Mouse (Mus musculus) mature B cell (primary cell): ENCODE measurements around the gene Cfap54.

Experiments used
- in situ Hi-C: fragments of 300-500 bp; cut with MboI; formaldehyde crosslinking; loops from 2 replicates; pipeline ENCODE4 v1.14.3; 2019

The Cfap54 gene

DNA sequence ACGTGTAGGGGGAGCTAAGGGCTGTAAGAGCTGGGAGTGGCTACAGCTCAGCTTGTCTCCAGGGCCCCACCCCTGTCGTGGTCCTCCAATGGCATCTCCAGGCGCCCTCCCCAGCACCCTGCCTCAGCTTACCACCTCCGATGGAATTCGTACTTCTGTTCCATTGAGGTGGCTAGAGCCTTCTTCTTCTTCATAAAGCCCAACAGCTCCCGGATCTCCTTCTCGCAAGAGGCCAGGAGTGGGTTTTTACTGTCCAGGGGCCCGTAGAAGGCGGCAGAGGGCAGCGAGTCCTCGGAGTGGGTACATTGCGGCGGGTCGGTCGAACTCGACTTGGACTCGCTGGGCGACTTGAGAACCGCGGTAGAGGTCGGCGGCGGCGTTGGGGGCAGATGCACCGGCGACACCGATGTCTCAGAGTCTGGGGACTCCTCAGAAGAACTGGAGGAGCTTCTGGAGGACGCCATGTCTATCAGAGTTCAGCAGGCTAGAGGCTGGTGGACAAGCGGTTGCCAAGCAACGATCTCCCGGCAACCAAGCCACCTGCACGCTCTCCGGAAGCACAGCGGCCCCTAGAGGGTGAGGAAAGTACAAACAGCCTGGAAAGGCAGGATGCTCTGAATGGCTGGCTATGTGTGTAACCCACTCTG lies at the start of gene Cfap54:
TSS of gene Cfap54 (minus strand) at position 486 of the 647 bp plus-strand sequence.
- in situ Hi-C loops: no loop called here

DNA sequence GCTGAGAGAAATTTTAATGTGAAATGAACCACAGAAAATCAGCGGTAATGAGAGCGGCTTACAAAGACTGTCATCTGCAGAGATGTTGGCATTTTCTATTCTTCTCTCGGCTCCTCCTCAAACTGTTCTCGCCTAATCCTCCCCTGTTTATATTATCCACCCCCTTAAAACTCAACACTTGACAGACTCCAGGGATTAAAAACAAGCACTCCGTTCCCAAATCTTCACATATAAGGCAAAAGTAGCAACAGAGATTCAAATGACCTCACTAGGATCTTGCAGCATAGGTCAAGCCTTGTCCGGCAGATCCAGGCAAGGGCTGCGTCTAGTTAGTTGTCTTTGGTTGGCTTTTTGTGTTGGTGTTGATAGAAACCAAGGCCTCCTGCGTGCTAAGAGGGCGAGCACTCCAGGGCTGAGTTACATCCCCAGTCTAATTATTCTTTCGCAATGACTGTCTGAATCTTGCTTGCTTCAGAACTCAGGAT lies 49.1 kb upstream of the Cfap54 start:
- in situ Hi-C loops: no loop called here

GRCm38 (mm10) chr10:93129904-93130455 lies 48.6 kb upstream of the Cfap54 start:
- in situ Hi-C loops: no loop called here

DNA sequence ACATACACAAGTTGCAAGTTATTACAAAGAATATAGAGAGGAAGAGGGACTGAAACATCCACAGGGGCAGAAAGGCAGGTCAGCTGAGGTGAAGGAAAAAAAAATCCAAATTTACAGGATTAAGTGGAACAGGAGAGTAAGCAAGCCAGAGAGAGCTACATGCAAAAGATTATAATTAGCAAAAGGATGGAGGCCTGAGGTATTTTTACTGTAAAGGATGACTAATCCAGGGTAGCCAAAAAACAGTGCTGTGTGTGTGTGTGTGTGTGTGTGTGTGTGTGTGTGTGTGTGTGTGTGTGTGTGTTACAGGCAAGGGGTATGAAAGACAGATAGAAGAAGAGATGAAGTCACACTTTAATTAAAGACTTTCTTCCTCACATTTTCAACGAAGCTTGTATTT lies 47.9 kb upstream of the Cfap54 start:
- in situ Hi-C loops: no loop called here

GRCm38 (mm10) chr10:93128566-93128965 lies 47.1 kb upstream of the Cfap54 start:
- in situ Hi-C loops: no loop called here

DNA sequence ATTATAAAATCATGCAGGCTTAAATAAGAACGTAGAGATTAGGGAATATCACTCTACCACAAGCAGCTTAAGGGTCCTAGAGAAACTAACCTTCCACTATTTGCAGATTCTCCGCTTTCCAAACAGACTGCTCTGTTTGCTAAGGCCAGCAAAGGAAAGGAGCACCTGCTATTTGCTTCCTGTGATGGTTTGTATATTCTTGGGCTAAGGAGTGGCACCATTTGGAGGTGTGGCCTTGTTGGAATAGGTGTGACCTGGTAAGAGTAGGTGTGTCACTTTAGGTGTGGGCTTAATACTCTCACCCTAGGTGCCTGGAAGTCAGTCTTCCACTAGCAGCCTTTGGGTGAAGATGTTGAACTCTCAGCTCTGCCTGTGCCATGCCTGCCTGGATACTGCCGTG lies 44.6 kb upstream of the Cfap54 start:
- in situ Hi-C loops: no loop called here

DNA sequence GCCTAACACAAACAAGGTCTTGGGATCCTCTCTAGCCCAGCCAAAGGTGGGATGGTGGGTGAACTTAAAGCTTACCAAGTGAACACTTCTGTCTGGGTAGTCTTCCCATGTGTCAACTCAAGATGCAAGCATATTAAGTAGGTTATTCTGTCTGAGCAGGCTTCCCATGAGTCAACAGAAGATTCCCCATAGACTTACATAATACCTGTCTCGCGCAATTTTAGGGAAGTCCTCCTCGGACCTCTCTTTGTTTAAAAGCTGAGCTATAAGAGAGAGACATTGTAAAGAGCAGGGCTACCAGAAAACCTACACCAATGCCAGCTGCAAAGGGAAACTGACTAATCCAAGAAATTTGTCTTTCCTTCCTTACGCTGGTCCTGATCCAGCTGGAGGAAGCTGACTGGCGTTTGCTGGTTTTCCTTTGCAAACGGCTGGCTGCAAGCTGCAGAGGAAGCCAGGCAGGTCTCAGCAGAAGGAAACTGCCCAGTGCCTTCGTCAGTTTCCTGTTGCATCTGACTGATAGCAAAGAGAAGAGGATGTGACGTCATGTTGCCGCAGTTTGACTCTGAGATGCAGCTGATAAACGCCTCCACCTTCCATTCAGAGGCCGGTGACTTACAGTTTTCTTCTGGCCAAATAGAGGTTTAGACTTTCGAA lies 42.7 kb upstream of the Cfap54 start:
- in situ Hi-C loops: no loop called here

GRCm38 (mm10) chr10:93123310-93123709 lies 41.9 kb upstream of the Cfap54 start:
- in situ Hi-C loops: no loop called here

- in situ Hi-C loops: no loop called here
Measured at GRCm38 (mm10) chr10:93122399-93123184, 41.2 kb upstream of the Cfap54 start.

DNA sequence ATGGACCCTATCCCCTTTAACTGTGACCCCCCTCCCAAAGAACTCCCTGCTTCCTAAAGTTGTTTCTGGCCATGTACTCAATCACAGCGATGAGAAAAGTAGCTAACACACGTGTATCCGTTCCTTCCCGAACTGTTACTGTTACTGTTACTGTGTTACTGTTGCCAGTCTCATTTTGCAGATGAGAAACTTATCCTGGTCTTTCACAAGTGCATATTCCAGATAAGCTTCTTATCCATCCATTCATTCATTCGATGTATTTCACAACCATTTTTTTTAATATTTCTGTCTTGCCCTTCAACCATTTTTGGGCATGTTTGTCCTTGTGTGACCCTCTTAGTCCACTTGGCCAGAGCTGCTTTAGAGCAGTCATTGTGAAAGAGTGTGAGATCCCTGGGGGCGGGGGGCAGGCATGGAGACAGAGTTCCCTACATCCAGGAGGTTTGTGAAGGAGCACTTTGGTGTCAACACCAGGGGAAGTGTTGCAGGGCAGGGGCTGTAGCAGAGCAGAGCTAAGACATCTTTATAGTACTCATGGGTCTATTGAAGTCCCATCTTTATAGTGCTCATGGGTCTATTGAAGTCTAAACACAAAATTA lies 39.9 kb upstream of the Cfap54 start:
- in situ Hi-C loops: no loop called here

GRCm38 (mm10) chr10:93119809-93120208 lies 38.4 kb upstream of the Cfap54 start:
- in situ Hi-C loops: no loop called here

- in situ Hi-C loops: no loop called here
Measured at GRCm38 (mm10) chr10:93116636-93117035, 35.2 kb upstream of the Cfap54 start.

GRCm38 (mm10) chr10:93115743-93116142 lies 34.3 kb upstream of the Cfap54 start:
- in situ Hi-C loops: no loop called here

- in situ Hi-C loops: no loop called here
Measured at GRCm38 (mm10) chr10:93114782-93115181, 33.4 kb upstream of the Cfap54 start.

- in situ Hi-C loops: no loop called here
Measured at GRCm38 (mm10) chr10:93113968-93114367, 32.5 kb upstream of the Cfap54 start.

DNA sequence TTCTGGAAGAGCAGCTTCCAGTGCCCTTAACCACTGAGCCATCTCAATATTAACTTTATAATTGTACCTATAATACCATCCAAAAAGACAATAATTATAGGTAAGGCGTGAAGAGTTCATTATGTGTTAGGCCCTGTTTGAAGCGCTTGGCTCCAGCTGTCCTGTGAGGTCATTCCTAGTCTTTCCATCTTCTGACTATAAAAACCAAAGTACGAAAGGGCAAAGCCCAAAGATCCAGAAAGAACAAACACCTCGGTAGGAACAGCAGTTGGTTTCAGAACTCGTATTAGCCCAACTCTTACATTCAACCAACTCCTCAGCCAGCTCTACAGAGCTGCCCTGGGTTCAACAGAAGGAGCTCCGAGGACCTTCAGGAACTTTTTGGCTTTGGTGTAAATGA lies 30.6 kb upstream of the Cfap54 start:
- in situ Hi-C loops: no loop called here

GRCm38 (mm10) chr10:93111412-93111811 lies 30.0 kb upstream of the Cfap54 start:
- in situ Hi-C loops: no loop called here

- in situ Hi-C loops: no loop called here
Measured at GRCm38 (mm10) chr10:93105358-93105757, 23.9 kb upstream of the Cfap54 start.

- in situ Hi-C loops: no loop called here
Measured at GRCm38 (mm10) chr10:93104357-93104756, 22.9 kb upstream of the Cfap54 start.

DNA sequence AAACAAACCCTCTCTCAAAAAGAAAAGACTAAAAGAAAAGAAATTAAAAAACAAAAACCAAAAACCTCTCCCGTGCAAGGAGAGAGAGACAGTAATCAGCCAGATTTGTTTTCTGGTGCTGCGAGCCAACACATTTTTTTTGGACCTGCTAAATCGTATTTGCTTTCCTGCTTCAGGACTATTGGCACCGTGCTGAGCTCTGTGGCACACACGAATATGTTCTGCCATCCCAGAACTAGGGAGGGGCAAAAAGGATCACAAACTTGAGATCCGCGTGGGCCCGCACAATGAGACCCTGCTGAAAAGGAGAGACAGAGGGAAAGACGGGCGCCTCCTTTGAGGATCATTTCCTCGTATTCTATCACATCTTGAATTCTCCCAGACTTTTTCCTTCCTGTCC lies 22.3 kb upstream of the Cfap54 start:
- in situ Hi-C loops: no loop called here

DNA sequence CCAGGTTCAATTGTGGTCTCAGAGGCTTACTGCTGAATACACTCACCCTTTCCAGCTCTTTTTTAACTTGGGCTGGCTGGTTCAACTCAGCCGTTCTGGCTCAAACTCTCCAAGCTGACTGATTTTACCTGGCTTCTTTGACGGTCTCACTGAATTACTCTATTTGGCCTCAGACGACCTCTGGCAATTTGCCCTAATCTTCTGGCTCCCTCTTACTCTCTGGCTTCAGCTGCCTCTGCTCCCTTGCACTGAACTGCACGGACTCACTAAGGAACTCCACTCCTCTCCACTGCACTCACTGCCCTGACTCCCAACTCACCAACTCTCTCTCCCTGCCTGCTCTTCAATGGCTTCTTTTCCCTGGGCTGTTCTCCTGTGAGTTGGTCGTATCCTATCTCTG lies 20.9 kb upstream of the Cfap54 start:
- in situ Hi-C loops: no loop called here

- in situ Hi-C loops: no loop called here
Measured at GRCm38 (mm10) chr10:93098211-93098805, 16.9 kb upstream of the Cfap54 start.
